Mouse (Mus musculus) hindbrain, embryonic 14.5 days (tissue): ENCODE data around the gene Smpdl3a. TPM values are rescaled to one million over a fixed set of nuclear protein-coding genes. Genes with fewer than 3 reads are reported as not detected.

Experiments
- ATAC-seq: fragments of 200-750 bp; cut with Nextera tagmentation; 2 replicates; pipeline ENCODE4 v1.8.0; 2017; ENCODE audit warnings: moderate number of reproducible peaks, mild to moderate bottlenecking, moderate TSS enrichment, moderate library complexity; ENCODE audit not compliant: low FRiP score
- DNase-seq: peaks from one replicate; pipeline ENCODE4 v3.0.0-alpha.2; 2015; ENCODE audit warnings: low spot score
- H3K27ac ChIP-seq: fragments of 300-500 bp; sonication (generic); 2 replicates; pipeline ENCODE4 v1.5.1; 2014; ENCODE audit warnings: mild to moderate bottlenecking, moderate library complexity
- H3K27me3 ChIP-seq: fragments of 300-500 bp; sonication (generic); 2 replicates; pipeline ENCODE4 v1.6.1; 2014; ENCODE audit warnings: mild to moderate bottlenecking, low read length, mixed read lengths; ENCODE audit not compliant: control insufficient read depth, insufficient read depth
- H3K36me3 ChIP-seq: fragments of 300-500 bp; sonication (generic); replicated peaks from 2 replicates; pipeline ENCODE4 v1.6.1; 2014; ENCODE audit not compliant: control insufficient read depth, insufficient read depth
- H3K4me1 ChIP-seq: fragments of 300-500 bp; sonication (generic); replicated peaks from 2 replicates; pipeline ENCODE4 v1.6.1; 2014; ENCODE audit warnings: antibody characterized with exemption, low read length, mixed read lengths; ENCODE audit not compliant: control insufficient read depth, insufficient read depth
- H3K4me2 ChIP-seq: fragments of 300-500 bp; sonication (generic); replicated peaks from 2 replicates; pipeline ENCODE4 v1.6.1; 2014; ENCODE audit warnings: mild to moderate bottlenecking, moderate library complexity
- H3K4me3 ChIP-seq: fragments of 300-500 bp; sonication (generic); replicated peaks from 2 replicates; pipeline ENCODE4 v1.5.1; 2014; ENCODE audit warnings: mild to moderate bottlenecking, low read length
- H3K9ac ChIP-seq: fragments of 300-500 bp; sonication (generic); 2 replicates; pipeline ENCODE4 v1.6.1; 2014
- H3K9me3 ChIP-seq: fragments of 300-500 bp; sonication (generic); 2 replicates; pipeline ENCODE4 v1.6.1; 2016; ENCODE audit warnings: low read length; ENCODE audit not compliant: control insufficient read depth
- WGBS: fragments of 180-500 bp; shearing (Covaris S2); extraction: QIAGEN DNeasy Blood & Tissue Kit; methylation state at CpG from one replicate; pipeline ENCODE4 v1.1.7; 2014; 5-methylcytosine and 5-hydroxymethylcytosine counted together
- polyA plus RNA-seq: library from polyadenylated mRNA; unstranded; fragments of >200 nt; fragmentation: Nextera tagmentation; extraction: Ambion mirVana; gene quantifications from 2 replicates; pipeline ENCODE4 v1.2.1, GENCODE M21; 2014

Smpdl3a gene
- 35.3 and 35.9 TPM in 2 replicates for polyA plus RNA-seq

GRCm38 (mm10) chr10:57794018-57794417 is at the start of gene Smpdl3a:
TSS of gene Smpdl3a (plus strand) at chr10:57794335.
- Histone ChIP-seq H3K9ac (peak within 1 kb of the TSS; percentile 79), H3K4me2 (peak within 1 kb of the TSS; percentile 99), H3K36me3 (no peaks in the 10 kb centered on the region), H3K4me3 (peak within 1 kb of the TSS; percentile 72), H3K27ac (peak within 1 kb of the TSS; percentile 74), H3K27me3 (no peaks in the 10 kb centered on the region), H3K9me3 (peaks cover 16% of the 10 kb centered on the region; the same call in 1 of the 2 replicates), H3K4me1 (peaks cover 11% of the 10 kb centered on the region)
- ATAC-seq (no peak), DNase-seq (no peak)
- WGBS, result 84% methylated on average over 7 of the region's 7 CpGs

GRCm38 (mm10) chr10:57745452-57745851 is 48.7 kb upstream of the Smpdl3a start:
- no peak overlapping the region for H3K4me3 ChIP-seq
- no peak overlapping the region for H3K27ac ChIP-seq
- no peaks in the 10 kb centered on the region for H3K4me1 ChIP-seq
- no peak overlapping the region for H3K4me2 ChIP-seq
- DNase-seq (no peak), ATAC-seq (no peak)
- H3K36me3 ChIP-seq, result no peaks in the 10 kb centered on the region
- H3K27me3 ChIP-seq, result no peaks in the 10 kb centered on the region
- H3K9me3 ChIP-seq, result no peaks in the 10 kb centered on the region
- H3K9ac ChIP-seq, result no peak overlapping the region

GRCm38 (mm10) chr10:57747127-57747526 is 47.0 kb upstream of the Smpdl3a start:
- H3K27me3 ChIP-seq, result no peaks in the 10 kb centered on the region
- no peak overlapping the region for H3K27ac ChIP-seq
- H3K4me1 ChIP-seq, result no peaks in the 10 kb centered on the region
- H3K4me2 ChIP-seq, result no peak overlapping the region
- H3K9ac ChIP-seq, result no peak overlapping the region
- H3K36me3 ChIP-seq, result no peaks in the 10 kb centered on the region
- DNase-seq (no peak), ATAC-seq (no peak)
- H3K9me3 ChIP-seq, result no peaks in the 10 kb centered on the region
- H3K4me3 ChIP-seq, result no peak overlapping the region

- Histone ChIP-seq H3K9me3 (no peaks in the 10 kb centered on the region), H3K27ac (no peak overlapping the region), H3K36me3 (no peaks in the 10 kb centered on the region), H3K4me1 (no peaks in the 10 kb centered on the region), H3K4me2 (no peak overlapping the region), H3K4me3 (no peak overlapping the region), H3K27me3 (no peaks in the 10 kb centered on the region), H3K9ac (no peak overlapping the region)
- WGBS, result 81% methylated on average over 1 of the region's 1 CpGs
- ATAC-seq (no peak), DNase-seq (no peak)
These were observed 40.8 kb upstream of the Smpdl3a start for GRCm38 (mm10) chr10:57753343-57753742.

- WGBS, result 93% methylated on average over 2 of the region's 2 CpGs
- no peaks in the 10 kb centered on the region for H3K36me3 ChIP-seq
- no peak overlapping the region for H3K9ac ChIP-seq
- no peak overlapping the region for H3K4me3 ChIP-seq
- DNase-seq, result no peak
- H3K27ac ChIP-seq, result no peak overlapping the region
- H3K27me3 ChIP-seq, result no peaks in the 10 kb centered on the region
- no peaks in the 10 kb centered on the region for H3K4me1 ChIP-seq
- ATAC-seq, result no peak
- no peaks in the 10 kb centered on the region for H3K9me3 ChIP-seq
- H3K4me2 ChIP-seq, result no peak overlapping the region
These were observed 38.9 kb upstream of the Smpdl3a start for GRCm38 (mm10) chr10:57755201-57755736.

- 93% methylated on average over 2 of the region's 2 CpGs for WGBS
- Histone ChIP-seq H3K27me3 (no peaks in the 10 kb centered on the region), H3K9ac (no peak overlapping the region), H3K9me3 (no peaks in the 10 kb centered on the region), H3K36me3 (no peaks in the 10 kb centered on the region), H3K27ac (no peak overlapping the region), H3K4me2 (no peak overlapping the region), H3K4me3 (no peak overlapping the region), H3K4me1 (no peaks in the 10 kb centered on the region)
- ATAC-seq (no peak), DNase-seq (no peak)
These were observed 35.1 kb upstream of the Smpdl3a start for GRCm38 (mm10) chr10:57758999-57759398.

- 74% methylated on average over 3 of the region's 3 CpGs for WGBS
- H3K4me2 ChIP-seq, result no peak overlapping the region
- no peak for DNase-seq
- no peaks in the 10 kb centered on the region for H3K4me1 ChIP-seq
- no peak overlapping the region for H3K27ac ChIP-seq
- no peaks in the 10 kb centered on the region for H3K9me3 ChIP-seq
- H3K4me3 ChIP-seq, result no peak overlapping the region
- no peak for ATAC-seq
- H3K36me3 ChIP-seq, result no peaks in the 10 kb centered on the region
- H3K9ac ChIP-seq, result no peak overlapping the region
- no peaks in the 10 kb centered on the region for H3K27me3 ChIP-seq
These were observed 33.4 kb upstream of the Smpdl3a start for GRCm38 (mm10) chr10:57760694-57761093.

- no peaks in the 10 kb centered on the region for H3K27me3 ChIP-seq
- H3K9ac ChIP-seq, result no peak overlapping the region
- 35% methylated on average over 1 of the region's 1 CpGs for WGBS
- H3K9me3 ChIP-seq, result no peaks in the 10 kb centered on the region
- H3K4me3 ChIP-seq, result no peak overlapping the region
- no peaks in the 10 kb centered on the region for H3K4me1 ChIP-seq
- no peak overlapping the region for H3K27ac ChIP-seq
- ATAC-seq, result no peak
- DNase-seq, result no peak
- no peaks in the 10 kb centered on the region for H3K36me3 ChIP-seq
- no peak overlapping the region for H3K4me2 ChIP-seq
These were observed 31.1 kb upstream of the Smpdl3a start for GRCm38 (mm10) chr10:57763044-57763443.

GRCm38 (mm10) chr10:57783289-57784130 is 10.6 kb upstream of the Smpdl3a start:
- Histone ChIP-seq H3K27ac (peak overlapping the region; percentile 78), H3K9ac (peak overlapping the region; percentile 9; the same call in 1 of the 2 replicates), H3K9me3 (no peaks in the 10 kb centered on the region), H3K27me3 (no peaks in the 10 kb centered on the region), H3K36me3 (no peaks in the 10 kb centered on the region), H3K4me1 (peaks cover 10% of the 10 kb centered on the region), H3K4me3 (no peak overlapping the region), H3K4me2 (peak overlapping the region; percentile 50)
- ATAC-seq, result peak; percentile 67
- peak; percentile 58 for DNase-seq
- 12% methylated on average over 12 of the region's 13 CpGs for WGBS
